Mouse (Mus musculus): ENCODE results near the gene Taar6.

The Taar6 gene

GRCm38 (mm10) chr10:23937613-23938012 lies 47.8 kb downstream of the Taar6 start:
- DNase-seq (ENCODE audit: low read depth, low spot score), result no peak
